Mouse (Mus musculus): ENCODE measurements around the gene Rsph6a. TPM values are rescaled to one million over a fixed set of nuclear protein-coding genes. Genes with fewer than 3 reads are reported as not detected.

The Rsph6a gene
- total and polyA plus RNA-seq, 2 experiments from 2014 or later: 0.19 to 0.23 TPM

GRCm38 (mm10) chr7:19097217-19097616, 42.7 kb downstream of the Rsph6a start:
- DNase-seq (no peak), ATAC-seq (no peak)
- no peaks in the 10 kb centered on the region for H3K9me3 ChIP-seq (ENCODE audit: low read length)
- 0 out of 2 replicates have a peak, but pooled peaks cover 2% of the 10 kb centered on the region for H3K36me3 ChIP-seq (ENCODE audit: insufficient read depth)
- no peaks in the 10 kb centered on the region; the same call in 1 of the 2 replicates for H3K27me3 ChIP-seq (ENCODE audit: insufficient read depth, low read length)
- no peak overlapping the region for H3K27ac ChIP-seq (ENCODE audit: low read depth, low read length)
- H3K9ac ChIP-seq: no peak overlapping the region
- peaks cover 11% of the 10 kb centered on the region for H3K4me1 ChIP-seq (ENCODE audit: insufficient read depth)
- no peak for TF ChIP-seq CTCF (IDR thresholded peaks at IDR 0.05; ENCODE audit: low read depth)
- WGBS: 82% methylated on average over 2 of the region's 2 CpGs
- no peak overlapping the region for H3K4me3 ChIP-seq (ENCODE audit: low read depth, low read length)
- H3K4me2 ChIP-seq (ENCODE audit: low read depth): no peak overlapping the region

- no peak overlapping the region for H3K9ac ChIP-seq
- no peaks in the 10 kb centered on the region; the same call in 1 of the 2 replicates for H3K27me3 ChIP-seq (ENCODE audit: insufficient read depth, low read length)
- H3K36me3 ChIP-seq (ENCODE audit: insufficient read depth): 0 out of 2 replicates have a peak, but pooled peaks cover 2% of the 10 kb centered on the region
- TF ChIP-seq CTCF (IDR thresholded peaks at IDR 0.05; ENCODE audit: low read depth): no peak
- H3K27ac ChIP-seq (ENCODE audit: low read depth, low read length): no peak overlapping the region
- DNase-seq (no peak), ATAC-seq (no peak)
- H3K4me1 ChIP-seq (ENCODE audit: insufficient read depth): peaks cover 11% of the 10 kb centered on the region
- H3K4me3 ChIP-seq (ENCODE audit: low read depth, low read length): no peak overlapping the region
- H3K4me2 ChIP-seq (ENCODE audit: low read depth): no peak overlapping the region
- no peaks in the 10 kb centered on the region for H3K9me3 ChIP-seq (ENCODE audit: low read length)
These were observed 43.4 kb downstream of the Rsph6a start for GRCm38 (mm10) chr7:19097863-19098262.

GRCm38 (mm10) chr7:19098811-19099210, 44.3 kb downstream of the Rsph6a start:
- ATAC-seq: no peak

GRCm38 (mm10) chr7:19100290-19100689, 45.8 kb downstream of the Rsph6a start:
- Histone ChIP-seq H3K4me1 (ENCODE audit: insufficient read depth) (no peaks in the 10 kb centered on the region), H3K9me3 (ENCODE audit: low read length) (no peaks in the 10 kb centered on the region), H3K27me3 (ENCODE audit: insufficient read depth, low read length) (no peaks in the 10 kb centered on the region), H3K4me2 (ENCODE audit: low read depth) (no peak overlapping the region), H3K4me3 (ENCODE audit: low read depth, low read length) (no peak overlapping the region), H3K9ac (no peak overlapping the region), H3K27ac (ENCODE audit: low read depth, low read length) (no peak overlapping the region), H3K36me3 (ENCODE audit: insufficient read depth) (peaks cover 5% of the 10 kb centered on the region; the same call in 1 of the 2 replicates)
- 82% methylated on average over 1 of the region's 1 CpGs for WGBS
- ATAC-seq (no peak), DNase-seq (no peak)
- TF ChIP-seq CTCF (IDR thresholded peaks at IDR 0.05; ENCODE audit: low read depth): no peak

More at GRCm38 (mm10) chr7:19098811-19099210, 44.3 kb downstream of the Rsph6a start:
- no peak for DNase-seq
- no peak overlapping the region for H3K27ac ChIP-seq (ENCODE audit: low read depth, low read length)
- H3K9me3 ChIP-seq (ENCODE audit: low read length): no peaks in the 10 kb centered on the region
- peaks cover 2% of the 10 kb centered on the region; the same call in 1 of the 2 replicates for H3K36me3 ChIP-seq (ENCODE audit: insufficient read depth)
- no peak overlapping the region for H3K4me3 ChIP-seq (ENCODE audit: low read depth, low read length)
- no peak overlapping the region for H3K9ac ChIP-seq
- no peak for TF ChIP-seq CTCF (IDR thresholded peaks at IDR 0.05; ENCODE audit: low read depth)
- H3K27me3 ChIP-seq (ENCODE audit: insufficient read depth, low read length): no peaks in the 10 kb centered on the region; the same call in 1 of the 2 replicates
- 64% methylated on average over 7 of the region's 7 CpGs for WGBS
- H3K4me1 ChIP-seq (ENCODE audit: insufficient read depth): peaks cover 4% of the 10 kb centered on the region
- no peak overlapping the region for H3K4me2 ChIP-seq (ENCODE audit: low read depth)

GRCm38 (mm10) chr7:19103741-19104140, 49.3 kb downstream of the Rsph6a start:
- Histone ChIP-seq H3K9ac (no peak overlapping the region), H3K4me1 (ENCODE audit: insufficient read depth) (no peaks in the 10 kb centered on the region), H3K27me3 (ENCODE audit: insufficient read depth, low read length) (no peaks in the 10 kb centered on the region), H3K9me3 (ENCODE audit: low read length) (no peaks in the 10 kb centered on the region), H3K4me3 (ENCODE audit: low read depth, low read length) (no peak overlapping the region), H3K4me2 (ENCODE audit: low read depth) (no peak overlapping the region), H3K27ac (ENCODE audit: low read depth, low read length) (no peak overlapping the region), H3K36me3 (ENCODE audit: insufficient read depth) (peaks cover 5% of the 10 kb centered on the region; the same call in 1 of the 2 replicates)
- no peak for DNase-seq
- no peak for ATAC-seq
- TF ChIP-seq CTCF (IDR thresholded peaks at IDR 0.05; ENCODE audit: low read depth): no peak

- WGBS: 77% methylated on average over 2 of the region's 2 CpGs
- Histone ChIP-seq H3K9me3 (ENCODE audit: low read length) (no peaks in the 10 kb centered on the region), H3K27me3 (ENCODE audit: insufficient read depth, low read length) (no peaks in the 10 kb centered on the region), H3K9ac (no peak overlapping the region), H3K4me3 (ENCODE audit: low read depth, low read length) (no peak overlapping the region), H3K27ac (ENCODE audit: low read depth, low read length) (no peak overlapping the region), H3K36me3 (ENCODE audit: insufficient read depth) (peaks cover 5% of the 10 kb centered on the region; the same call in 1 of the 2 replicates), H3K4me2 (ENCODE audit: low read depth) (no peak overlapping the region), H3K4me1 (ENCODE audit: insufficient read depth) (no peaks in the 10 kb centered on the region)
- ATAC-seq (no peak), DNase-seq (no peak)
- TF ChIP-seq CTCF (IDR thresholded peaks at IDR 0.05; ENCODE audit: low read depth): no peak
These were observed 50.0 kb downstream of the Rsph6a start for GRCm38 (mm10) chr7:19104486-19104885.

- peaks cover 3% of the 10 kb centered on the region; the same call in 1 of the 2 replicates for H3K36me3 ChIP-seq (ENCODE audit: insufficient read depth)
- TF ChIP-seq CTCF (IDR thresholded peaks at IDR 0.05; ENCODE audit: low read depth): no peak
- H3K9me3 ChIP-seq (ENCODE audit: low read length): no peaks in the 10 kb centered on the region
- H3K4me2 ChIP-seq (ENCODE audit: low read depth): no peak overlapping the region
- H3K4me1 ChIP-seq (ENCODE audit: insufficient read depth): no peaks in the 10 kb centered on the region
- H3K4me3 ChIP-seq (ENCODE audit: low read depth, low read length): no peak overlapping the region
- no peak overlapping the region for H3K27ac ChIP-seq (ENCODE audit: low read depth, low read length)
- 55% methylated on average over 3 of the region's 3 CpGs for WGBS
- H3K9ac ChIP-seq: no peak overlapping the region
- H3K27me3 ChIP-seq (ENCODE audit: insufficient read depth, low read length): no peaks in the 10 kb centered on the region
- no peak for ATAC-seq
- no peak for DNase-seq
These were observed 52.9 kb downstream of the Rsph6a start for GRCm38 (mm10) chr7:19107436-19107835.

All from forebrain, postnatal 0 days (tissue).